Mouse (Mus musculus): ENCODE results near the gene Msrb2. TPM values are rescaled to one million over a fixed set of nuclear protein-coding genes. Genes with fewer than 3 reads are reported as not detected.
A peak's percentile ranks its signal among the peaks of the same experiment; 100 is the strongest.

Gene Msrb2
- polyA plus RNA-seq, 1 experiment = 31.7 TPM

DNA sequence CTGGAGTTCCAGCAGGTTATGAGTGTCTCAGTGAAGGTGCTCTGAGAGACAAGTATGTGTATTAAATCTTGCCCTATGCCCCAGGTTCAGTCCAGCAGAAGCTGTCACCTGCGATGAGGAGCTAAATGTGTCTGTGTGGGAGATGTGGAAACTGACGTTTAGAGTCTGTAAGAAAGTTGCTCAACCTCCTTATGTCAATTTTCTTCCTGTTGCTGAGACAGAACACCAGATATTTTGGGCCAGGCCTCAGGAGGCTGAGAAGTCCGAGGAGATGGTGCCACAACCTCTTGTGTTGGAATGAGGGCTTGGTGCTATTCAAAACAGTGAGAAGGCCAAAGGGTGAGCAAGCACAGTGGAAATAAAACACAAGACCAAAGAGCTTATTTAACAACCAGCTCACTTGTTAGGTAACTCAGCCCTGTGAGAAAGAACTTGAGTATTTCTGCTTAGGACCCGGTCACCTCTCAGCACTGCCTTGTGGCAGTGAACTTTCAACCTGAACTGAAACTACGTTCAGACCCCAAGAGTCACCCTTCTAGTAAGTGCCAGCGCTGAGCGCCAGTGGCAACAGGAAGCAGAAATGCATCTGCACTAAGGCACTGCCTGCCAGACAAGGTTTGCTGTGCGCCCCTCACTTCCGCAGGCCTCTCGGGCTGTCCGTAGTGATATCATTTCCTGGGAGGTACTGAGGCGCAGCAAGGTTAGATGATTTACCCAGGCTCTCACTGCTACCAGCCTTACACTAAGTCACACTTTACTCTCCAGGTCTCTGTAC lies 17.3 kb downstream of the Msrb2 start:
- no peak for DNase-seq (ENCODE audit: low spot score)

DNA sequence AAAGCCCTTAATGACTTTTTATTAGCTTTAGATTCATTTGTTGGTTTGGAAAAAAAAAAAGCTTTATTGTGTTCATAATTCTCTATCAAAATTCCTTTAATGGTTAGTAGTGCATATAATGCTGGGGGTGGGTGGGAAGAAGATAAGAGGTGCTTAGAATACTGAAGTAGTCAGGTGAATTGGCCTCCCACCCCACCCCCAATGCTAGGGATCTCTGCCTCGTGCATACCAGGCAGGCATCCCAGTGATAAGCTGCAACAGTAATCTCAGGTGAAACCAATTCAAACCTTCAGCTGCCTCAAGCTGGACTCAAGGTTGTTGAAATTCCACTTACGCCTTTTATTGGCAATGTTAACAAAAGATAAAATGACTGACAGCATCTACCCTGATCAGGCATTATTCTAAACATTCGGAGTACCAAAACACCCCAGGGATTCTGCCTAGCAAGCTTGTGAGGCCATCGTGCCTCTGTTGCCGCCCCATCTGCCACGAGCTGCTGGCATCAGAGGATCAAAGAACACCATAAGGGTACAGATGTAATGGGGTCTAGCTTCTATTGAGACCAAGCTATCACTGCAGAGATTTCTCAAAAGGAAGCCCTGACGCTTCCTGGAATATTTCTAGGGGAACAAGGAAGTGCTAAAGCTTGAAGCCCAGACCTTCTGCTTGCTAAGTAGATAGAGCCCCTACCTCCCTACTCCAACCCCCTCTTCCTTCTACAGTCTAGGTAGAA lies 19.3 kb downstream of the Msrb2 start:
- no peak for DNase-seq (ENCODE audit: low spot score)

DNA sequence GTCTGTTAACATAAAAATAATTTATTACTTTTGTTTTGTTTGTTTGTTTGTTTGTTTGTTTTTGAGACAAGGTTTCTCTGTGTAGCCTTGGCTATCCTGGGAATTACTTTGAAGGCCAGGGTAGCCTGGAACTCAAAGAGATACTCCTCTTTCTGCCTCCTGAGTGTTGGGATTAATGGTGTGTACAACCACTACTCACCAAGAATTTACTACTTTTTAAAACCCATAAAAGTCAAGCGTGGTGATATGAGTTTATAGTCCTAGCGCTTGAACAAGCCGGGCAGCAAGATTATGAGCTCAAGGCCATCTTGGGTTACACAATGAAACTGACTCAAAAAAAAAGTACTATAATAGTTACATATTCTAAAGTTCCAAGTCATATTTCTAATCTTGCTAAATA lies 20.4 kb downstream of the Msrb2 start:
- no peak for DNase-seq (ENCODE audit: low spot score)

DNA sequence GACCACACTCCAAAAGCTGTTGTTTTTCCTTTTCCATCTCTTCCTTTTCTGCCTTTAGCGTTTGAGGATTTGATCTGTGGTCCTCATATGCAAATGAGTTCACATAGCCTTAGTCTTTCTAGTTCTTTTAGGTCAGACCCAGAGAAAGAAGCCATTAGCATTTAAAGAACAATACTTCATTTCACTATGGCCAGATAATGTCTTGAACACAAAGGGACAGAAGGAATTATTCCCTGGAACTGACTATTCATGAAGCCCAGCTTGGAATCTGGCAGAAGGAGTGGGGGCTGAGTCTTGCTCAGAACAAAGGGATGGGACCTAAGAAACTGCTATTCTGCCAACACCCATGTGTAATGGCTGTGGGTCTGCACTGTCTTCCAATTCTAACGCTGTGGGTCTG lies 21.6 kb downstream of the Msrb2 start:
- no peak for DNase-seq (ENCODE audit: low spot score)

DNA sequence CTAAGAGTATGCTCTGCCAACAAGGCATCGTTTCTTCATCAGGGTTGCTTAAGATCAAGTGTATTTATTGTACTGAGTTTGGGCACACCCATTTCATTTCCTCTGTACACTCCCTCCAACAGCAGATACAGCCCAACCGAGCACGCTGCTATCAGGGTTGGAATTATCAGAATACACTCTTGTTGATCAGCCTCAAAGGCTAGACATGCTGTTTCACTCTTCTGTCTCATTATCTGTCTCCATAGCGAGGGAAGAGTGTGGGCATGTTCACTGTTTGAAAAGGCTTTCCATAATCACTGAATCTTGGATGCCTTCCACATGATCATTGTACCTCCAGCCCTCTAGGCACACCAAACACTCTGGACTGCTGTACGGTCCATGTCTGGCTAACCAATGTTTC lies 34.2 kb downstream of the Msrb2 start:
- DNase-seq (ENCODE audit: low spot score) = no peak

DNA sequence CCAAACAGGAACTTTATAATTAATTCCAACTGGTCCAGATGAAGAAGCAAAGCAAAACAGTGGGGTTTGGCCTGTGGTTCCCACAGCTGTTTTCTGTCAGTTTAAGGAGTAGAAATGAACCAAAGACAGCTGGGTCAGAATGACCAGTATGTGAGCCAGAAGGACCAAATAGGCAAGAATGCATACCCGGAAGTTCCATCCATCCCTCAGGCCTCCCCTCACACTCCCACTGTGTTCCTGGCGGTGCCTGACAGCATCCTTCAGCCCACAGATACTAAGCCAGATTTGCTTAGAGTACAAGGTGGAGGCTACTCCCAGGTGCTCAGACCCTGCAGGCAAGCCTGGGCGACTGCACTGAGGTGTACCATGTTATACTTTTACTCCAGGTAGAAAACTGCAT lies 35.3 kb downstream of the Msrb2 start:
- no peak for DNase-seq (ENCODE audit: low spot score)

DNA sequence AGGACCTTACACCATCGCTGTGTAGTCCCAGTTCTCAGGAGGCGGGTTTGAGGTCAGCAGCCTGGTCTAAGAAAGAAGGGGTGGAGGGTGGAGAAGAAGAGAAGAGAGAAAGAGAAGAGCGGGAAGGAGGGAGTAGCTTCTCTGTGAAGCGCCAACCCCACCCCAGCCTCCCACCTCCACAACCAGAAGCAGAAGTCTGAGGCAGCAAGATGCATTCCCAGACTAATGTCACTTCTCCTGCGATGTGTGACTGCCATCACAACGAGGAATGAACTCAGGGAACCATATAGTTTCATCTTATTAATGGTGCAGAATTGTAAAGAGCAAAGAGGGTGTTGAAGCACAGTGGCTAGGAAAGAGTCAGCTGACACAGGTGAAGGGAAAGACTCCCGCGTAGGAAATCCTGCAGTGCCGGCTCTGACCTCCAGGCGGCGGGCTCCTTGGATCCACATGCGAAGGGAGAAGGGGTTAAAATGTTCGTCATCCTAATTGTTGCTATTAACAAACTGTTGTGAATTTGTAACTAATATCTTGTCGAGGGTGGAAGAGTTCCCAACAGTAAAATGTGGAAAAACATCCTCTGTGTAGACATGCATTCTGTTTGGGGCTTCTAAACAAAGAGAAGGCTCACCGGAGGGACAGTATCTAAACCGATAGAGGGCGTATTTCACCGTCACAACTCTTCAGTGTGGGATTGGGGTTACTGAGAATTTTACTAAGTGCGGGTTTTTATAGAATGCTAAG lies 43.2 kb downstream of the Msrb2 start:
- DNase-seq (ENCODE audit: low spot score) = peak; percentile 33

DNA sequence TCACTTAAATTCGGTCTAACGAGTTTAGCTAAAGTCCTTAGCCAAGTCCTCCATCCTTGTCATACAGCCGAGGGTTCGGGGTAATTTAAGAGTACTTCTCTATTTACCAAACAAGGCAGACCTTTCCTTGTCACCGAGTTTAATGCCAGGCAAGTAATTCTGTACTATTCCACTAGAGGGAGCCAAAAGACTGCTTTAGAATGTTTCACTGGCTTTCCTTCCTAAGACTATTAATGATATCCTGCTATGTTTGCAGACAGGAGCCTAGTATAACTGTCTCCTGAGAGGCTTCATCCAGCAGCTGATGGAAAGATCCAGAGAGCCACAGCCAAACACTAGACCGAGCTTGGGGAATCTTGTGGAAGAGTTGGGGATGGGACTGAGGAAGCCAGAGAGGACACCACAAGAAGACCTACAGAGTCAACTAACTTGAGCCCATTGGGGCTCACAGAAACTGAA lies 43.9 kb downstream of the Msrb2 start:
- no peak for DNase-seq (ENCODE audit: low spot score)

DNA sequence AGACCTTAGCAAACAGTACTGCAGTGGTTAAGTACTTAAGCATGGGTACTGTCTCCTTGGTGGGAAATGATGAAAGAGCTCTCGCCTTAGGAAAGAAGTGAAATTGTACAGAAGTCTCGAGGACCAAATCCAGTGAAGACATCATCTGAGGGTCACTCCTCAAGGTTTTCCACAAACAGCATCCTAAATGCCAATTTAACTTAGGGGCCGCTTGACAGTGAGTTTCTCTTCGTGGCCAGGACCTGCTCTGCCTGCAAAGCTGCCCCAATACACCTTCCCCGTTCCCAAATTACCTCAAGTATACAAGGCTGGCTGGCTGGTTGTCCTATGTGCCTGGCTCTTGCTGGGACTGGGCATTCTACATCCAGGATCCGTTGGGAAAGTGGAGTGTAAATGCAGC lies 44.8 kb downstream of the Msrb2 start:
- no peak for DNase-seq (ENCODE audit: low spot score)

DNA sequence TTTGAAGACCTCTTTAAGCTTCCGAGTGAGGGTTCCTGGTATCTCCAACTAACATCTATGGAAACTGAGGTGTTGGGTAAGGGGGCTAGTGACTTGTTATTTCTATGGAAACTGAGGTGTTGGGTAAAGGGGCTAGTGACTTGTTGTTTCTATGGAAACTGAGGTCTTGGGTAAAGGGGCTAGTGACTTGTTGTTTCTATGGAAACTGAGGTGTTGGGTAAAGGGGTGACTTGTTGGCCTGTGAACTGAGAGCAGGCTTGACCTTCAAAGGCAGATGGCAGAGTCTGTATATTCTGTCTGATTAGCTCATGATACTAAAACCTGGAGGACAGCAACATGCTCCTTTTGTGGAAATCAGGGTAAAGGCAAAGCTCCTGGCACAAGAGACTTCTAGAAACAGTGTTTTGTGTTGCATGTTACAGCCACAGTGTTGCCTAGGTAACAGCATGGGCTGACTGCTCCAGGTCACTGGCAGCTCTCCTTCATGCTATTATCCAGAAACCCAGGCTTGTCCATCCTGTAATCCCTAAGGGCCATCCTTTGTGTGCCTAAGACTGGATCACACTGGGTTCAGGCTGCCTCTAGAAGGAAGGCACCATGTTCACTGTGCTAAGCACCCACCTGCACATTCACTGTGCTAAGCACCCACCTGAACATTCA lies 48.6 kb downstream of the Msrb2 start:
- DNase-seq (ENCODE audit: low spot score) = no peak

DNA sequence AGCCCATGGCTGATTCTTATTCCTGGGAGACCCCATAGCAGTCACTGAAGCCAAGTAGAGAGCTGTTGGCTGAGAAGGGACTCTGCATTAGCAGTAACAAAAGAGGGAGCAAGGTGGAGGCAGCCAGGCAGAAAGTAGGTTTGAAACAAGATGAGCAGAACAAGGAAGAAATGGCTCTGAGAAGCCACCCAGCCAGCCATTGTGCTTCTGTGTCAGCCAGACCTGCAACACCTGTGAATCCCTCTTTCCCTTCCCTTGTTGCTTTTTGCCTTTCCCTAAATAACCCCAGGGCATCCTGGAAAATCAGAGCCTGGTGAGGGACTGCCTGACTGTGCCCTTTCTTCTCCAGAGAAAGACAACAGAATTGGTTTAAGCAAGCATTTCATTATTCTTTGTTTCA lies 51.0 kb downstream of the Msrb2 start:
- DNase-seq (ENCODE audit: low spot score) = no peak

DNA sequence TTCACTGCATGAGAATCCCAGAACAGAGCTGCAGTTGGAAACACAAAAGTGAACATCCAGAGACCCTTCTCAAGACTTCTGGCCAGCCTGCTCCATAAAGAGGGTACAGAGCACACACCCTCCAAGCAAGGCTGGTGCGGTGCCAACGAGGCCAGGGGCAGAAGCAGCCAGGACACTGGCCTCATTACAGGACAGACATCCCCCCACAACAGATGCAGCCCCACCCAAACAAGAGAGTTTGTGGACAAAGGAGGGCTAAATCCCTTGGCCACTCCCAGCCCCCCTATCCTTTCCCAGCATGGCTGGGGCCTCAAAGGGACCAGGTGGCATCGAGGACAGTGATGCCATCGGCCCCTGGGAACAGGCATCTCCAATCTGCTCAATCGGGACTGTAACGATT lies 51.8 kb downstream of the Msrb2 start:
- DNase-seq (ENCODE audit: low spot score) = no peak

DNA sequence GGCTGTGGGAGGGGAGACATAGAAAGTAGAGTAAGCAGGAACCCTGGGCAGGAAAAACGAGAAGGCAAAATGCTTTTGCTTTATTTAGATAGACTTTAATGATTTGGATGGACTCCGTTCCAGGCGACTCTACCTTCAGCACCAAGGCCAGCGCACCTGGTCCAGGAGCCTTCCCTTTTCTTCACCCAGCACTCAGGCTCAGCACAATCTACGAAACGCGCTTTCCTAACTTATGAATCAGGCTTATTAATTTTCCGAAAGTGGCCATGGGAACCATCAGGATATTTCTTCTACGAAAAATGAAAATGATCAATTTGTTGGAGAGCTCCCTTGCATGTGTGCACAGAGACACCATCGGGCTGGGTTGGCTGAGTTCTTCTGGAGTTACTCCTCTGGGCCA lies 57.8 kb downstream of the Msrb2 start:
- no peak for DNase-seq (ENCODE audit: low spot score)

DNA sequence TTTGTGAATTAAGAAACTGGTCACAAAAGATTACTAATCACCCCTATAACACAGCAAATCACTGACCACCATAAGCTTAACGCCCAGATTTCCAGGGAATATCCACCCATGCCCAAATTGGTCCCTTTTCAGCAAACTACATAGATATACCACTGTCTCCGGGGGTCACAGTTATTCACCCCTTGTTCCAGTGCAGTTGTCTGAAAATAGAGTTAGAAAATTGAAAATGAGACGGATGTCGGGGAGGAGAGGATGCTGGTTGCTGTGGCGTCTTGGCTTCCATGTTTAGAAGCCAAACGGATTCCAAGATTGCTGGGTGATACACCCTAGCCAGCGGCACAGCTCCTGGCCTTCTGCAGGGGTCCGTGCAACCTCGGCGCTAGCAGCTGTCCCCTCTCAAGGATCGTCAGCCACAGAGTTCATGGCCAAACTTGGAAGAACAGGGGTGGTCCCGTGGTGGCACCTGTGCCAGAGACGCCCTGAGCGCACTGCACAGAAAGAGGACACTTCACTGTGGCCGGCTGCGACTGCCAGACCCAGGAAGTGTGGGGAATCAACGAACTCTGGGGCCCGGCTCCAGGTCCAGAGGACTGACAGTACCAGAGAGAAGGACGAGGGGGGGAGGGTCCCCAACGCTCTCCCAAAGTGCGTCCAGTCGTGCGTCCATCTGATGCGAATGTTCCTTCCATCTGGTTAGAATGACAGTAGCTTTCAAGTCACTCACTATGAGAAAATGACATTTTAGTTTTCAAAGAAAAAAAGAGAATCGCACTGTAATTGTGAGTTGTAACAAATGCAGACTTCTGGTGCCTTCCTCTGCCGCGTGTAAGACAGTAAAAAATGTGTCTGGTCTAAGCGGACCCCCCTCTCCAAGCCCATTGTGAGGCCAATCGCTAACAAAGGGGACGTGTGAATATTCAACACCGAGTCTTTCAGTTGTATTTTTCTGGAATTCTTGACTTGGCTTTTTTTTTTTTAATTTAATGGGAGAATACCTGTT lies 58.8 kb downstream of the Msrb2 start:
- no peak for DNase-seq (ENCODE audit: low spot score)

DNA sequence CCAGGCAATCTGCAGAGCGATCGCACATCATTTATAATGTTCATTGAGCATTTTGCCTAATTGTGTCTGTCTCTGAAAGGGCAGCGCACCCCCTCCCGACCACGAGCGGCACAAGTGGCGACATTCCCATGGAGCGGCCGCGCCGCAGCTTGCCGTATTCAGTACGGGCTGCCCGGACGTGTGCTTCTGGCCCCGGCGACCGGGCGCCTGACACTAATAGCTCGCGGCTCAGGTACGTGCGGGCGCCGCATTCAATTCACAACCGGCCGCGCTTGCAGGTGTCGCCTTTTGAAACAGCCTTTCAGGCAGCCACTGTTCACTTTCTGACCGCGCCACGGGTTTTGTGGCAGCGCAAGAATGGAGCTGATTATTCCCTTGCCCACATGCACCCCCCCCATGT lies 59.5 kb downstream of the Msrb2 start:
- DNase-seq (ENCODE audit: low spot score) = no peak

DNA sequence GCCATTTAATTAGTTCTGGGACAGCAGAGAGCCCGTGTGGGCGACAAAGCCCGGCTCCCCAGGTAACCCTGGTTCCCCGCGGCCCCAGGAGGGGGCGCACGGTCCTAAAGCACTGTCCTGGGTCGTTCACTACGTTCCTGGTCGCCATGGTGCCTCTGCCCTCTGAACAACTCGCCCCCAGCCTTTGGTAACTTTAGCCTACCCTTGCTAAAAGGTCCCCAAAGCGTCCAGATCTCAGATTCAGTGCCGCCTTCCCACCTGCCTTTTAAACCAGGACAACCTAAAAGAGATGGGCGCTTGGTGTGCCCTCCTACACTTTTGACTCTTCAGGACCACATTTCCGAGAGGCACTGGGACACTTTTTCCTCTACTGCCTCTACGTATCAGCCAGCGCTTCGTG lies 59.9 kb downstream of the Msrb2 start:
- DNase-seq (ENCODE audit: low spot score) = no peak

DNA sequence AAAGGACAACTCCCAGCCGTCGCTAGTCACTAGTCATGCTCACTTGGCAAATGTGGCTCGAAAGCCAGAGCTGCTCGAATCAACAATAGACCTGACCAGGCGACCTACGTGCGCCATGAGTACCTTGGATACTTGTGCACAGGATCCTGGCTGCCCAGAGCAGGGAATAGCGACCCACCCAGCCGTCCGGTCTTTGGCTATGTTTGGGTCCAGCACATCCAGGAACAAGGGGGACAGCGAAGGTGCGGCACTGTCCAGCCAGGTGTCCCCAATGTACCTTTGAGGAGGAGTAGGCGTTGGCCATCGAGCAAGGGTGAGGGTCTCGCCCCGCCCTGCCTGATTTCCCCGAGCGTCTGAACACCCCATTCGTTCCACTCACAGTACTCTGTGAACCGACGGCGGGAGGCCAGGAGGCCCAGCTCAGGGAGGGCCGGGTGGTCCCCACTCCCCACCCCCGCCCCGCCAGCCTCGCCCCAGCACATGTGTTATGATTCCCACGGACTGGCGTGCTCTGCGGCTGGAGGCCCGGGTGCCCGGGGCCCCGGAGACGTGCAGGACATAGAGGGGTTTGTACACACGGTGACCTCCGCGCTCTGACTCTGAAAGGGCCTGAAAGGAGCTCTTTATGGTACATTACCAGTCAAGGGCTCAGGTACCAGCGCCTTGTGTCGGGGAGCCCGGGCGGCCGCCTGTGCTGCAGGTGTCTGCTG lies 60.5 kb downstream of the Msrb2 start:
- no peak for DNase-seq (ENCODE audit: low spot score)

DNA sequence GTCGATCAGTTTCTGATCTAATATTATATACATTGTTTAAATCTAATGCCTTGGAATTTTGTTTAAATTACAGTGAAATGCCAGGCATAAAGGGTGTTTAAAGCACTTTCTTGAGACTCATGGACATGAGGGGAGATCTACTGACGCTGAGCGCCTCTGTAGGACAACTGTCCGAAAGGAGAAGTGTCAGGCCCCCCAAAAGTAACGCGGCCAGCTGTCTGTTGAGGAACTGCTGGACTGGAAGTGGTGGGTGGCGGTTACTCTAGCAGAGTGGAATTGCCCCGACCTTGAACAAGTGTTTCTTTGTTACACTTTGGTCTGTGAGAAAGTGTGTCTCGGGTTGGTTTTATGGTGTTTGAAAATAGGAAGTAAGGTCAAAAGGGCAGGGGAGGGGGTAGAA lies 73.1 kb downstream of the Msrb2 start:
- no peak for DNase-seq (ENCODE audit: low spot score)
